Mouse (Mus musculus): ENCODE measurements around the gene Six2. TPM values are rescaled to one million over a fixed set of nuclear protein-coding genes. Genes with fewer than 3 reads are reported as not detected.

The Six2 gene
- polyA plus RNA-seq, 1 experiment from 2014 or later = 24.5 TPM

DNA sequence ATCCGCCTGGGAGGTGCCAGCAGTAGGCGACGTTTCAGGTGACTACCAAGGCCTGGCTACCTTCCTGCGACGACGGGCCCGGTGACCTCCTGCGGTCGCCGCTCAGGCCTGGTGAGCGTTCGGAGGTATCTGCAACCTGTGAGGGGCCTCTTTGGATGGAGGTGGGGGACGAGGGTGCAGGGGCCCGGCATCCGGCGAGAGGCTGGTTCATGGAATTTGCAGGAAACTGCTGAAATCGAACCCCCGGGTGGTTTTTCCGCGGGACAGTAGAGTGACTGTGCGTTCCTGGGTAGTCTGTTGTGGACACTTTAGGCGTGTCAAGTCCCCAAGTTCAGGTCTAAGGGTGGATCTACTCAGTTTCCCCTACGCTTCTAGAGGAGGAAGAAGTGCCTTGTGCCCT lies 4.5 kb upstream of the Six2 start:
- peaks cover 63% of the 10 kb centered on the region for H3K27me3 ChIP-seq (ENCODE audit: control insufficient read depth, insufficient read depth, low read length)
- H3K27ac ChIP-seq (ENCODE audit: low read depth, low read length) = peak overlapping the region; percentile 76
- H3K9ac ChIP-seq (ENCODE audit: low read depth, low read length) = peak overlapping the region; percentile 65
- H3K4me1 ChIP-seq (ENCODE audit: control insufficient read depth, insufficient read depth, low read length) = peaks cover 7% of the 10 kb centered on the region; the same call in 1 of the 2 replicates
- peak overlapping the region; percentile 21 for H3K4me2 ChIP-seq (replicated peaks; ENCODE audit: low read depth, low read length)
- ATAC-seq (ENCODE audit: low FRiP score, low TSS enrichment) = no peak
- peak overlapping the region; percentile 41 for H3K4me3 ChIP-seq (ENCODE audit: low read length)
- 3% methylated on average over 23 of the region's 23 CpGs for WGBS
- no peaks in the 10 kb centered on the region for H3K36me3 ChIP-seq (ENCODE audit: control insufficient read depth, insufficient read depth, low read length)
- peaks cover 4% of the 10 kb centered on the region for H3K9me3 ChIP-seq (ENCODE audit: control insufficient read depth, low read length)

DNA sequence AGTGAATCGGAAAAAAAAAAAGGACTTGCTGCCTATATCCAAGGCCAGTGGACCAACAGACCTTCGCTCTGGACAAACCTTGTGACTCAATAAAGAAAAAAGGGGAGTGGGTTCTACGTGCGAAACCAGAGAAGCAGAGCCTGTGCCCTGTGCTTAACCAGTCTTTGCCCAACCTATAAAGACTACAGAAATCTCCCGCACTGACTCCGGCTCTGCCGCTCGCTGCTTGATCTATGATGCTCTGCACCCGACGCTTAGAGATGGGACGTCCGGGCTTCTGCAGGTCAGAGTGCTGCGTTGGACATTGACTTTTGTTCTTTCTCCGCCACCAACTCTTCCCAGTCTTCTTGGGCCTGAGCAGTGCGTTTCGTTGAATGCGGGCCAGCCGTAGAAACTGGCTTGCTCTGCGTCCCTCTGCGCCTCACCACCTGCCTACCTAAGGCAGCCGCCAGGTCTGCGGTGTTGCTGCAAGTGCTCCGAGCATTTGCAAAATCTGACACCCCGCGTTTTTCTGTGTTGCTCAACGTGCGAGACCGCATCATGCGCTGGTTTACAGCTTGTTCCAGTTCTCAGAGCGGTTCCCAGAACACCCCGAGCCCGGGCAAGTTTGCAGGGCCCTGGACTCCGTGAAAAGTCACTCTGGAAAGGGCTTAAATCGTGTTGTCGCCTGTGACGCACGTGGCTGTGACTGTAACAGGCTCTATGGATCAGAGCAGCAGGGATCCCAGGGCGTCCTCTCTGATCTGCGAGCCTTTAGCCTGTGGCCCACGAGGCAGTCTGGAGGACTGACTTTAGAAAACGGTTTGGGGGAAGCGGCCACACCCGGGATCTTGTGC lies 3.8 kb upstream of the Six2 start:
- Histone ChIP-seq H3K4me3 (ENCODE audit: low read length) (peak overlapping the region; percentile 41), H3K9me3 (ENCODE audit: control insufficient read depth, low read length) (peaks cover 4% of the 10 kb centered on the region), H3K9ac (ENCODE audit: low read depth, low read length) (peak overlapping the region; percentile 65), H3K4me2 (replicated peaks; ENCODE audit: low read depth, low read length) (peak overlapping the region; percentile 21), H3K27ac (ENCODE audit: low read depth, low read length) (peak overlapping the region; percentile 76; the same call in 1 of the 2 replicates), H3K27me3 (ENCODE audit: control insufficient read depth, insufficient read depth, low read length) (peaks cover 70% of the 10 kb centered on the region), H3K36me3 (ENCODE audit: control insufficient read depth, insufficient read depth, low read length) (no peaks in the 10 kb centered on the region), H3K4me1 (ENCODE audit: control insufficient read depth, insufficient read depth, low read length) (peaks cover 7% of the 10 kb centered on the region; the same call in 1 of the 2 replicates)
- WGBS = 1% methylated on average over 43 of the region's 43 CpGs
- no peak for ATAC-seq (ENCODE audit: low FRiP score, low TSS enrichment)

GRCm38 (mm10) chr17:85690969-85691335 lies 2.9 kb upstream of the Six2 start:
- Histone ChIP-seq H3K4me3 (ENCODE audit: low read length) (peak overlapping the region; percentile 55; the same call in 1 of the 2 replicates), H3K4me2 (replicated peaks; ENCODE audit: low read depth, low read length) (peak overlapping the region; percentile 21), H3K9ac (ENCODE audit: low read depth, low read length) (peak overlapping the region; percentile 65), H3K4me1 (ENCODE audit: control insufficient read depth, insufficient read depth, low read length) (peaks cover 7% of the 10 kb centered on the region; the same call in 1 of the 2 replicates), H3K36me3 (ENCODE audit: control insufficient read depth, insufficient read depth, low read length) (no peaks in the 10 kb centered on the region), H3K27me3 (ENCODE audit: control insufficient read depth, insufficient read depth, low read length) (peaks cover 74% of the 10 kb centered on the region), H3K27ac (ENCODE audit: low read depth, low read length) (peak overlapping the region; percentile 76), H3K9me3 (ENCODE audit: control insufficient read depth, low read length) (peaks cover 4% of the 10 kb centered on the region)
- WGBS = 3% methylated on average over 4 of the region's 4 CpGs
- peak; percentile 47 for ATAC-seq (ENCODE audit: low FRiP score, low TSS enrichment)

- Histone ChIP-seq H3K36me3 (ENCODE audit: control insufficient read depth, insufficient read depth, low read length) (no peaks in the 10 kb centered on the region), H3K9me3 (ENCODE audit: control insufficient read depth, low read length) (peaks cover 4% of the 10 kb centered on the region), H3K27ac (ENCODE audit: low read depth, low read length) (peak overlapping the region; percentile 24), H3K27me3 (ENCODE audit: control insufficient read depth, insufficient read depth, low read length) (peaks cover 80% of the 10 kb centered on the region), H3K4me3 (ENCODE audit: low read length) (peak overlapping the region; percentile 55; the same call in 1 of the 2 replicates), H3K9ac (ENCODE audit: low read depth, low read length) (peak overlapping the region; percentile 65; the same call in 1 of the 2 replicates), H3K4me2 (replicated peaks; ENCODE audit: low read depth, low read length) (peak overlapping the region; percentile 75), H3K4me1 (ENCODE audit: control insufficient read depth, insufficient read depth, low read length) (peaks cover 7% of the 10 kb centered on the region; the same call in 1 of the 2 replicates)
- ATAC-seq (ENCODE audit: low FRiP score, low TSS enrichment) = peak; percentile 12
- 4% methylated on average over 6 of the region's 6 CpGs for WGBS
These were observed 2.4 kb upstream of the Six2 start for GRCm38 (mm10) chr17:85690323-85690968.

DNA sequence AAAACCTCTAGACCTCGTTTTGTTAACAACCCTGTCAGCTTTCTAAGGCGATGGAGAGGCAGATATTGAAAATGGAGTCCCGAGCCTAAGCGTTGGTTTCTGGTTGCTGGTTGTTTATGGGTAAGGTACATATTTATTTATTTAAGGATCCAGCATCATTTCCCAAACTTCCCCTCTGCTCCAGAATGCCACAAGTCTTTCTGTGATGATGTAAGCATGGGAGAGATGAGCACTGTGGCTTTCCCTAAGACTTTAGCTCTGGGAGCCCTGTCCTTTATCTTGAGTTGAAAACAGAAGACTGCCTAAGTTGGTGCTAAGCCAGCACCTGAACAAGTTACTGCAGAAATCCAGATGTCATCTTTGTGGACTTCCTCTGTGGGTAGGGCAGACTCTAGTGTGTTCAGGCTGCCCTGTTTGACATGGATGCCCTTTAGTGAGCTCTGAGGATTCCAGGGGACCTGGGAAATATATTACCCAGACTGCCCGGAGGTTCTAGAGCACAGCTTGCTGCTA lies 1.8 kb upstream of the Six2 start:
- ATAC-seq (ENCODE audit: low FRiP score, low TSS enrichment) = no peak
- peak overlapping the region; percentile 24 for H3K27ac ChIP-seq (ENCODE audit: low read depth, low read length)
- H3K27me3 ChIP-seq (ENCODE audit: control insufficient read depth, insufficient read depth, low read length) = peaks cover 85% of the 10 kb centered on the region
- H3K4me3 ChIP-seq (ENCODE audit: low read length) = peak overlapping the region; percentile 55; the same call in 1 of the 2 replicates
- peaks cover 4% of the 10 kb centered on the region for H3K9me3 ChIP-seq (ENCODE audit: control insufficient read depth, low read length)
- H3K4me2 ChIP-seq (replicated peaks; ENCODE audit: low read depth, low read length) = peak overlapping the region; percentile 75
- peaks cover 7% of the 10 kb centered on the region; the same call in 1 of the 2 replicates for H3K4me1 ChIP-seq (ENCODE audit: control insufficient read depth, insufficient read depth, low read length)
- 11% methylated on average over 5 of the region's 5 CpGs for WGBS
- H3K9ac ChIP-seq (ENCODE audit: low read depth, low read length) = peak overlapping the region; percentile 65; the same call in 1 of the 2 replicates
- H3K36me3 ChIP-seq (ENCODE audit: control insufficient read depth, insufficient read depth, low read length) = no peaks in the 10 kb centered on the region; the same call in 1 of the 2 replicates

- Histone ChIP-seq H3K4me2 (replicated peaks; ENCODE audit: low read depth, low read length) (peak overlapping the region; percentile 75), H3K4me1 (ENCODE audit: control insufficient read depth, insufficient read depth, low read length) (peaks cover 7% of the 10 kb centered on the region; the same call in 1 of the 2 replicates), H3K27ac (ENCODE audit: low read depth, low read length) (peak overlapping the region; percentile 24), H3K27me3 (ENCODE audit: control insufficient read depth, insufficient read depth, low read length) (peaks cover 84% of the 10 kb centered on the region), H3K36me3 (ENCODE audit: control insufficient read depth, insufficient read depth, low read length) (no peaks in the 10 kb centered on the region; the same call in 1 of the 2 replicates), H3K4me3 (ENCODE audit: low read length) (peak overlapping the region; percentile 55), H3K9me3 (ENCODE audit: control insufficient read depth, low read length) (no peaks in the 10 kb centered on the region), H3K9ac (ENCODE audit: low read depth, low read length) (peak overlapping the region; percentile 65; the same call in 1 of the 2 replicates)
- ATAC-seq (ENCODE audit: low FRiP score, low TSS enrichment) = peak; percentile 8; the same call in 1 of the 2 replicates
- 1% methylated on average over 35 of the region's 35 CpGs for WGBS
These were observed 1.1 kb upstream of the Six2 start for GRCm38 (mm10) chr17:85688911-85689806.

DNA sequence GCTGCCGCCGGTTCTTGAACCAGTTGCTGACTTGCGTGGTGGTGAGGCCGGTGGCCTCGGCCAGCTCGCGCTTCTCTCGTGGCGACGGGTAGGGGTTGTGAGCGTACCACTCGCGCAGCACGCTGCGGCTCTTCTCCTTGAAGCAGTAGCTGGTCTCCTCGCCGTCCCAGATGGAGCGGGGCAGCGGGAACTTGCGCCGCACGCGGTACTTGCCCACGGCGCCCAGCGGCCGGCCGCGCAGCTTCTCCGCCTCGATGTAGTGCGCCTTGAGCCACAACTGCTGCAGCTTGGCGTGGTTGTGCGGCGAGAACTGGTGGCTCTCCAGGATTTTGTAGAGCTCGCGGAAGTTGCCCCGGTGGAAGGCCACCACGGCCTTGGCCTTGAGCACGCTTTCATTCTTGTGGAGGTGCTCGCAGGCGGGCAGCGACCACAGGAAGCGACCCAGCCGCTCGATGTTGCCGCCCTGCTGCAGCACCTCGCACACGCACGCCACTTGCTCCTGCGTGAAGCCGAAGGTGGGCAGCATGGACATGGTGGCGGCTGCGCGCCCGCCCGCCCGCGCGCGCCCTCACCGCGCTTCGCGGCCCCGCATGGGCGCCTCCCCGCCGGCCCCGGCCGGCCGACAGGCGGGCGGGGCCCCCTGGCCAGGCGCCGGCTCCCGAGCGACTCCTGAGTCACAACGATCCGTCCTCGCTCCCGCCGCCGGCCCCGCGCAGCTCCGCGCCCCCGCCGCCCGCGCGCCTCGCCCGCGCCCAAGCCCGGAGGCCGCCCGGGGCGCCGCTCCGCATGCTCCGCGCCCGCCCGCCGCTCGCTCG lies 446 bp downstream of the Six2 start:
- Histone ChIP-seq H3K27ac (ENCODE audit: low read depth, low read length) (peak overlapping the region; percentile 82), H3K4me1 (ENCODE audit: control insufficient read depth, insufficient read depth, low read length) (peaks cover 7% of the 10 kb centered on the region; the same call in 1 of the 2 replicates), H3K36me3 (ENCODE audit: control insufficient read depth, insufficient read depth, low read length) (no peaks in the 10 kb centered on the region; the same call in 1 of the 2 replicates), H3K27me3 (ENCODE audit: control insufficient read depth, insufficient read depth, low read length) (peaks cover 78% of the 10 kb centered on the region), H3K9me3 (ENCODE audit: control insufficient read depth, low read length) (no peaks in the 10 kb centered on the region), H3K4me2 (replicated peaks; ENCODE audit: low read depth, low read length) (peak overlapping the region; percentile 75), H3K4me3 (ENCODE audit: low read length) (peak overlapping the region; percentile 55), H3K9ac (ENCODE audit: low read depth, low read length) (peak overlapping the region; percentile 78)
- ATAC-seq (ENCODE audit: low FRiP score, low TSS enrichment) = no peak
- WGBS = under 1% methylated on average over 92 of the region's 109 CpGs

All from kidney, embryonic 14.5 days (tissue).